Mouse (Mus musculus): Measurements from ENCODE around the gene Olfr122.

Olfr122 gene

GRCm38 (mm10) chr17:37768307-37768706, at the start of gene Olfr122:
Gene Olfr122 (plus strand): TSS chr17:37768607.
- no peak for DNase-seq (ENCODE audit: low spot score)

GRCm38 (mm10) chr17:37721508-37721907, 46.9 kb upstream of the Olfr122 start, which contains the start of gene Olfr120:
Gene Olfr120 (plus strand): TSS chr17:37721808.
- no peak for DNase-seq (ENCODE audit: low spot score)

GRCm38 (mm10) chr17:37738070-37738469, 30.3 kb upstream of the Olfr122 start:
- no peak for DNase-seq (ENCODE audit: low spot score)

- DNase-seq (ENCODE audit: low spot score), result no peak
Measured at GRCm38 (mm10) chr17:37793229-37793628, 24.8 kb downstream of the Olfr122 start, which contains the start of gene Olfr123. Gene Olfr123 (plus strand): TSS chr17:37793529.

GRCm38 (mm10) chr17:37799588-37799987, 31.2 kb downstream of the Olfr122 start, which contains the start of gene Olfr124:
Gene Olfr124 (plus strand): TSS chr17:37799888.
- no peak for DNase-seq (ENCODE audit: low spot score)

Measured in layer of hippocampus, adult 11-12 months (tissue).